Mouse (Mus musculus) liver, adult 2 months (tissue): ENCODE results near the gene Lrrc4b.

ENCODE experiments used
- CTCF ChIP-seq: fragments of 200-500 bp; IDR thresholded peaks from 2 replicates; pipeline ENCODE4 v1.5.1; 2011; ENCODE audit warnings: low read depth, low read length, control low read depth
- POLR2A ChIP-seq: fragments of 200-500 bp; IDR thresholded peaks from 2 replicates; pipeline ENCODE4 v1.6.1; 2011; ENCODE audit warnings: low read length, control low read depth; ENCODE audit not compliant: insufficient read depth; ENCODE audit errors: extremely low read depth

DNA sequence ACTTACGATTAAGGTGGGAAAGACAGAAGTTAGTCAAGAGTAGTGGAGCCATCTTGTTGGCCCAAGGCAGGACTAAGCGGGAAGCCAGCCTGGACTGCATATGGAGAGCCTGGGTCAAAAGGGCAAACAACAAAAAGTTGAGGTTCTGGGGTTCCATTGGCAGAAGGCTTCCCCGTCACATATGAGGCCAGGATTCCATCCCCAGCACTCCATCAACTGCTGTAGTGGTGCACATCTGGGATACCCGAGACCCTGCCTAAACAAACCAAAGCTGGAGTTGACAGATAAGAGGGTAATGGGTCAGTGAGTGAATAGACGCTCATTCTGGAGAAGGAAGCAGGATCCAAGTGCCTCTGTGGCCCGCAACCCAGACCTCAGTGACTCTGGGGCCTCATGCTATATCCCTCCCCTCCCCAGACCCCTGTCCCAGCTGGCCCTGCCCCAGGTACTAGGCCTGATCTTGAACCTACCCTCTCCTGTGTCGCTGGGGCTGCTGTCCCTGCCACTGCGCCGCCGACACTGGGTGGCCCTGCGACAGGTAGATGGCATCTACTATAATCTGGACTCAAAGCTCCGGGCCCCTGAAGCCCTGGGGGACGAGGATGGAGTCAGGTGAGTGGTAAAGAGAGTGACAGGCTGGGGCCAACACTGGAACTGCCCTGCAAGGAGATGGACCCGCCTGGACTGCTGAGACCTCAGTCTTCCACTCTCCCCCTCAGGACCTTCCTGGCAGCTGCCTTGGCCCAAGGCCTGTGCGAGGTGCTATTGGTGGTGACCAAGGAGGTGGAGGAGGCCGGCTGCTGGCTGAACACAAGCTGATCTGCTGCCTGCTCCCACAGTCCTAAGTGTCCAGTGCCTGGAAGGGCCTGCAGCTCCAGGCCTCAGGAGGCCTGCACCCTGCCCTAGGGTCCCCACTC is 42.1 kb downstream of the Lrrc4b start:
- TF ChIP-seq CTCF (no peak), POLR2A (no peak)
